Mouse (Mus musculus) adrenal gland, postnatal 10 days (tissue): ENCODE data around the gene Olfr635. TPM values are rescaled to one million over a fixed set of nuclear protein-coding genes. Genes with fewer than 3 reads are reported as not detected.
"Not testable (repeated sequence)": the region's sequence is repeated elsewhere in the genome, so short reads cannot be mapped to it uniquely, and the experiment has no call there.

Experiments
- DNase-seq: peaks from one replicate; pipeline ENCODE4 v3.0.0; 2021; ENCODE audit warnings: mixed read lengths
- long read RNA-seq, 2 experiments: library from polyadenylated mRNA; stranded (forward); transcript quantifications; one replicate each; pipeline ENCODE4 v2.0.0; 2021
- total RNA-seq, 2 experiments: library from RNA; stranded (reverse); gene quantifications; 2 replicates each; pipeline ENCODE4 v1.2.3; 2021

The Olfr635 gene
- not detected for total RNA-seq
- long read RNA-seq, experiment 1 = 0 reads
- long read RNA-seq, experiment 2 = 0 reads

GRCm38 (mm10) chr7:103970852-103971251 is at the start of gene Olfr635:
Gene Olfr635 (plus strand): TSS chr7:103971152.
- DNase-seq = no peak

GRCm38 (mm10) chr7:103928525-103928924 is 42.4 kb upstream of the Olfr635 start, which contains the start of gene Olfr631:
Gene Olfr631 (plus strand): TSS chr7:103928825.
- no peak for DNase-seq

GRCm38 (mm10) chr7:103934264-103934663 is 36.7 kb upstream of the Olfr635 start, which contains the start of gene Olfr632:
Gene Olfr632 (plus strand): TSS chr7:103934347.
- no peak for DNase-seq

DNA sequence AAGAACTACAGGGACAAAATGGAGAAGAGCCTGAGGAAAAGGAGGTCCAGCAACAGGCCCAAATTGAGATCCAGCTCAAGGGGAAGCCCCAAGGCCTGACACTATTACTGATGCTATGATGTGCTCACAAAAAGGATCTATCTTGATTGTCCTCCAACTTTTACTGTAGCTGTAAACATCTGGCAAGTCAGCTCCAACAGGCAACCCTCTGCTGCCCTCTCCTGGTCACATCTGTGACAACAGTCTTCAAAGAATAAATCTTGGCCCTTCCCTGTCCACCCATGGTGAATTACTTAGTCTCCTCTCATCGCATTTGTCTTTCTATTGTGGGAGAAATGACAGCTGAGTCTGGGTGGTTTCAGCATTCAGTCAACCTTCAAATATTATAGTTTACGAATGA is 28.2 kb upstream of the Olfr635 start:
- peak; percentile 43 for DNase-seq

GRCm38 (mm10) chr7:103944137-103944536 is 26.8 kb upstream of the Olfr635 start, which contains the start of gene Olfr633:
Gene Olfr633 (plus strand): TSS chr7:103944437.
- DNase-seq = no peak

DNA sequence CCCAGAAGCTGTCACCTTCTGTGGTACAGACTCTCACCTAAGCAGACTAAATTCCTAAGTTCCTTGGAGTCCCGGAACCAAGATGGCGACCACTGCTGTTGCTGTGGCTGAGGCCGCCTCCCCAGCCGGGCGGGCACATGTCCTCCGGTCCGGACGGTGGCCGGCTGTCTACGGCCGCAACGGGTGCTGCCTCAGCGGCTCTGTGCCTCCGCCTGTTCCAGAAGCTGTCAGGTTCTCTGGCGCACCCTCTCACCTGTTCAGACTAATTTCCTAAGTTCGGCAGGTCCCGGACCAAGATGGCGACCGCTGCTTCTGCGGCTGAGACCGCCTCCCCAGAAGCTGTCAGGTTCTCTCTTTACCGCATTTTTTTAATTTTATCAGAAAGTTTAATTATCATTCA is 4.1 kb upstream of the Olfr635 start:
- not testable (repeated sequence) for DNase-seq

DNA sequence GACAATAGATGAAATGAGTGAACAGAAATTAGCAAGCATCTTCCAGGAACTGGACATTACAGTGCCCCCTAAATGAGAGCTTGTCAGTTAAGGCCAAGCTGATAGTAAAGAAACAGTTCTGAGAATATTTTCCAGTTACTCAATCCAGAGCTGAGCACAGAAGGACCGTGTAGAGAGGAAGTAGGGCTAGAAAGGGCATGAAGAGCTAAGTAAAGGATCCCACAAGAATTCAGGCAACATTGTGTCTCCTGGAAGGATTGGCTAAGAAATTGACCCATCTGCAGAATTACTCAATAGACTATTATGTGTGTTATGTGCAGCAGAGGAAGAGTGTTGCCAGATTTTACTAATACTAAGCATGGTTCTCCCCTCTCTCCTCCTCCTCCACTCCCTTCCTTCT is 830 bp downstream of the Olfr635 start:
- DNase-seq = no peak

DNA sequence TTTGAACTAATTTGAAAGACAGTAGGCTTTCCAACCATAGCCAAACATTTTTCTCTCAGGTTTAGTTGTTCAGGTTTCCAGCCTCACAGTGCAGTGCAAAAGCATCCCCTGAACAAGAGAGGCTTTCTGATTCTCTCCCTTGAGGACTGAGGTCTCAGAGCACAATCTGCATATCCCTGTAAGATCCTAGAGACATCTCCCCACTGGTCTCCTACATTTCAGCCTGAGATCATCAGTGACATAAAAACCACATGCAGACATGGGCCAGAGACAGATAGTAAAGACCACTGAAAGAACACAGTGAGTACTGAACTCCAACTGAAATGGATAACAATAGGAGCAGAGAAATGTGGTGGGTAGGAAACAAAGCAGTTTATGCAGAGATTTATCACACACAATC is 27.5 kb downstream of the Olfr635 start, which contains the start of gene Olfr638:
Gene Olfr638, plus strand, starts transcription at position 301 of the 400 bp plus-strand sequence.
- no peak for DNase-seq

DNA sequence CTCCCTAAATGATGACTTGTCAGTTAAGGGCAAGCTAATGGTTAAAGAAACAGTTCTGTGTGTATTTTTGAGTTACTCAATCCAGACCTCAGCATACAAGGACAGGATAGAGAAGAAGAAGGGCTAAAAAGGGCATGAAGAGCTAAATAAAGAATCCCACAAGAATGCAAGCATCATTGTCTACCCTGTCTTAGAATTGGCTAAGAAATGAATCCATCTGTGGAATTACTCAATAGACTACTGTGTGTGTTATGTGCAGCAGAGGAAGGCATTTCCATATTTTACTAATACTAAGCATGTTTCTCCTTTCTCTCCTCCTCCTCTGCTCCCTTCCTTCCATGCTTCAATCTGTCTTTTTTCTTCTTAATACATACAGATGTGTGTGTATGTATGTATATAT is 28.2 kb downstream of the Olfr635 start:
- no peak for DNase-seq

DNA sequence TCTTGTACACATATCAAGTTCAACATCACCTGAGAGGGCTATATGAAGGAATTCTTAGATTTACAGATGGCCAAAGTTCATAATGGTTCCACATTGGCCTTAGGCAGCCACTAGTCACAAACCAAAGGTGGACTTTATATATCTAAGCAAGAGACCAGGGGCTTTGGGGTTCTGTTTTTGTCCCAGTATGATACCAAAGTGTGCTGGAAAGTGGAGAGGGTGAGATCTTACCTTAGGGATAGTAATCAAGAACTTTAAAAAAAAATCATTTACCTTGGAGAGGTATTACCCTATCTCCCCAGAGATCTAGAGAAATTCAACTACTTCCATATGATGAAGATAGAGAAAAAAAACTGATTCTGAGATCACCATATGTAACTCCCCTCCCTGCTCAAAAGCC is 46.3 kb downstream of the Olfr635 start, which contains the start of gene Olfr639:
Gene Olfr639, minus strand, starts transcription at position 101 of the 400 bp plus-strand sequence.
- DNase-seq = no peak

GRCm38 (mm10) chr7:104018953-104019352 is 48.0 kb downstream of the Olfr635 start:
- no peak for DNase-seq

DNA sequence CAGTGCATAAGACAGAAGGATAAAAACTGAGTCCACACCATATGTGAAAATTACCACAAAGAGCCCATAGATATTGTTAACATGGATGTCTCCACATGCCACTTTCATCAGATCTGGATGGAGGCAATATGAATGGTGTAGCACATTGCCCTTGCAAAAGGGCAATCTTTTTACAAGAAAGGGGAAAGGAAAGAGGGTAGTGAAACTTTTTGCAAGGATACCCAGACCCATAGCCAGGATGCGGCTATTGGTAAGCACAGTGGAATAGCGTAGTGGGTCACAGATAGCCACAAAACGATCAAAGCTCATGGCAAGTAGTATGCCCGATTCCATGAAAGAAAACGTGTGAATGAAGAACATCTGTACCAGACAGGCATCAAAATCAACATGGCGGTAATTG is 50.7 kb downstream of the Olfr635 start:
- DNase-seq = no peak

DNA sequence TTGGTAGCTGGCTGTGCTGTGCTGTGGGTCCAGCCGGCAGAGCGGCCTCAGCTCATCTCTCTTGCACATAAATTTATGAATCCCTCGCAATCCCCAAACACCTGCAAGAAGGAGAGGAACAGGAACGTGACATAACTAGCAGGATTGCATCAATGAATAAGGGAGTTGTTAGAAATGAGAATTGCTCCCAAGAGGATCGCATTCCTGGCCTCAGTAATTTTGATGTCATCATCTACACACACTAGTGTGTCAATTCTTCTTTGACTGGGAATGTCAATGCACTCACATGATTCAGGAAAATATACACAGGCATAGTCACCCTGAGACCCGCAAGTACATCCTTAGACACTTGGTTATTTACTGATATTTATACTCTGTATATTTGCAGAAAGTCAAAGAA is 54.5 kb downstream of the Olfr635 start, which contains the start of gene Olfr640:
Gene Olfr640, minus strand, starts transcription at position 101 of the 400 bp plus-strand sequence.
- no peak for DNase-seq

DNA sequence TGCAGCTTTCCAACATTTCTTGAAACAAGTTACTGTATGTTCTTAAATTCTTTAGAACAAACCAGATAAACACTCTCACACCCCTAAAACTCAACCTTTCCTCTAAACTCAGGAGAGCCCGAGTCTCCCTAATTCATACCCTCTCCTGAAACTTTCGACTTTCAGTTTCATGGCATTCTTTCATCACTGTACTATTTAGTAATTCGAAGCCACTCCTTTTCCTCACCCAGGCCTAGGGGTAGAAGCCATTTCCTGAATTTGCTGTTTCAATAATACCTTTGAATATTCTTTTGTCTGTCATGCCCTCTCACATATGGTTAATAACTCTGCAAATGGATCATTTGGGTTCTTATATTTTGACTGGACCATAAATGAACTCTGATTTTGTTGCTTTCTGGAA is 56.0 kb downstream of the Olfr635 start:
- no peak for DNase-seq

GRCm38 (mm10) chr7:104035145-104035544 is 64.2 kb downstream of the Olfr635 start, which contains the start of gene Olfr641:
Gene Olfr641 (plus strand): TSS chr7:104035445.
- no peak for DNase-seq

Other genes starting within 250 kb of the Olfr635 start
- gene Olfr628, start 240.8 kb upstream of the Olfr635 start, total RNA-seq = not detected
- not detected for gene Olfr629, start 226.2 kb upstream of the Olfr635 start, total RNA-seq
- not detected for gene Olfr630, start 213.8 kb upstream of the Olfr635 start, total RNA-seq
- not detected for gene Olfr69, start 199.6 kb upstream of the Olfr635 start, total RNA-seq
- not detected for gene Olfr68, start 191.5 kb upstream of the Olfr635 start, total RNA-seq
- gene Olfr67, start 179.3 kb upstream of the Olfr635 start, total RNA-seq = not detected
- gene Hbb-bt, start 157.2 kb upstream of the Olfr635 start, total RNA-seq = 100 to 1,000 TPM; 489 to 710 TPM
- 1,000 to 10,000 TPM; 3,542 to 4,429 TPM for gene Hbb-bs, start 143.1 kb upstream of the Olfr635 start, total RNA-seq
- not detected for gene Hbb-bh2, start 130.6 kb upstream of the Olfr635 start, total RNA-seq
- not detected for gene Hbb-bh1, start 128.0 kb upstream of the Olfr635 start, total RNA-seq
- not detected for gene Hbb-y, start 117.9 kb upstream of the Olfr635 start, total RNA-seq
- not detected for gene Olfr66, start 84.9 kb upstream of the Olfr635 start, total RNA-seq
- gene Olfr64, start 76.7 kb upstream of the Olfr635 start, total RNA-seq = not detected
- not detected for gene Olfr65, start 67.7 kb upstream of the Olfr635 start, total RNA-seq
- not detected for gene Olfr631, start 42.3 kb upstream of the Olfr635 start, total RNA-seq
- gene Olfr632, start 36.8 kb upstream of the Olfr635 start, total RNA-seq = not detected
- not detected for gene Olfr633, start 26.7 kb upstream of the Olfr635 start, total RNA-seq
- gene Olfr638, start 27.6 kb downstream of the Olfr635 start, total RNA-seq = not detected
- gene Olfr639, start 46.2 kb downstream of the Olfr635 start, total RNA-seq = under 1 TPM in 1 of 2 experiments, not detected in 1; 0.06 TPM
- gene Olfr640, start 54.4 kb downstream of the Olfr635 start, total RNA-seq = not detected
- gene Olfr641, start 64.3 kb downstream of the Olfr635 start, total RNA-seq = not detected
- gene Olfr642, start 81.5 kb downstream of the Olfr635 start, total RNA-seq = not detected
- not detected for gene 4930516K23Rik, start 90.3 kb downstream of the Olfr635 start, total RNA-seq
- gene Olfr644, start 100.7 kb downstream of the Olfr635 start, total RNA-seq = not detected
- not detected for gene Olfr645, start 114.3 kb downstream of the Olfr635 start, total RNA-seq
- not detected for gene Olfr646, start 133.7 kb downstream of the Olfr635 start, total RNA-seq
- gene Ubqln5, start 158.7 kb downstream of the Olfr635 start, total RNA-seq = not detected
- not detected for gene Olfr643, start 166.3 kb downstream of the Olfr635 start, total RNA-seq
- not detected for gene Ubqln3, start 172.1 kb downstream of the Olfr635 start, total RNA-seq
- not detected for gene Ubqlnl, start 179.4 kb downstream of the Olfr635 start, total RNA-seq
- not detected for gene Olfm5, start 193.7 kb downstream of the Olfr635 start, total RNA-seq
- gene Olfr648, start 212.2 kb downstream of the Olfr635 start, total RNA-seq = not detected
- not detected for gene Olfr649, start 224.8 kb downstream of the Olfr635 start, total RNA-seq
- gene Trim6, start 247.6 kb downstream of the Olfr635 start, total RNA-seq = 1 to 10 TPM in 1 of 2 experiments, under 1 TPM in 1; 0.33 to 1.7 TPM